Mouse (Mus musculus) lung, postnatal 25 days (tissue): ENCODE measurements around the gene Rhbg.
A peak's percentile ranks its signal among the peaks of the same experiment; 100 is the strongest.

Source experiments
- DNase-seq: peaks from one replicate; pipeline ENCODE4 v3.0.0; 2022; ENCODE audit warnings: low spot score

The Rhbg gene

GRCm38 (mm10) chr3:88256382-88256781 is 1.9 kb upstream of the Rhbg start:
- no peak for DNase-seq

- DNase-seq: no peak
Measured at GRCm38 (mm10) chr3:88255950-88256349, 1.4 kb upstream of the Rhbg start.

- DNase-seq: no peak
Measured at GRCm38 (mm10) chr3:88252739-88253138, 1.8 kb downstream of the Rhbg start.

- DNase-seq: no peak
Measured at GRCm38 (mm10) chr3:88248406-88248805, 6.1 kb downstream of the Rhbg start.

- DNase-seq: no peak
Measured at GRCm38 (mm10) chr3:88247666-88248065, 6.8 kb downstream of the Rhbg start.

- peak; percentile 58 for DNase-seq
Measured at GRCm38 (mm10) chr3:88245811-88246210, 8.7 kb downstream of the Rhbg start.

- peak; percentile 22 for DNase-seq
Measured at GRCm38 (mm10) chr3:88244071-88244470, 10.4 kb downstream of the Rhbg start.

- peak; percentile 75 for DNase-seq
Measured at GRCm38 (mm10) chr3:88242531-88242930, 12.0 kb downstream of the Rhbg start.

GRCm38 (mm10) chr3:88241045-88241786 is 13.3 kb downstream of the Rhbg start:
- no peak for DNase-seq

GRCm38 (mm10) chr3:88239446-88239845 is 15.1 kb downstream of the Rhbg start:
- DNase-seq: no peak

- DNase-seq: no peak
Measured at GRCm38 (mm10) chr3:88238866-88239391, 15.6 kb downstream of the Rhbg start.

- DNase-seq: no peak
Measured at GRCm38 (mm10) chr3:88237556-88238194, 16.8 kb downstream of the Rhbg start.

- DNase-seq: no peak
Measured at GRCm38 (mm10) chr3:88237161-88237555, 17.4 kb downstream of the Rhbg start.

GRCm38 (mm10) chr3:88235616-88236015 is 18.9 kb downstream of the Rhbg start:
- DNase-seq: no peak

GRCm38 (mm10) chr3:88235216-88235615 is 19.3 kb downstream of the Rhbg start:
- no peak for DNase-seq

GRCm38 (mm10) chr3:88234041-88234440 is 20.5 kb downstream of the Rhbg start:
- no peak for DNase-seq

- DNase-seq: no peak
Measured at GRCm38 (mm10) chr3:88232851-88233649, 21.5 kb downstream of the Rhbg start.

- DNase-seq: no peak
Measured at GRCm38 (mm10) chr3:88232301-88232702, 22.2 kb downstream of the Rhbg start.

GRCm38 (mm10) chr3:88231061-88231641 is 23.4 kb downstream of the Rhbg start:
- DNase-seq: no peak

GRCm38 (mm10) chr3:88230262-88231047 is 24.1 kb downstream of the Rhbg start:
- no peak for DNase-seq

- no peak for DNase-seq
Measured at GRCm38 (mm10) chr3:88229526-88229925, 25.0 kb downstream of the Rhbg start.
